Mouse (Mus musculus): ENCODE data around the gene Rbfox2.
A peak's percentile ranks its signal among the peaks of the same experiment; 100 is the strongest.

The Rbfox2 gene

DNA sequence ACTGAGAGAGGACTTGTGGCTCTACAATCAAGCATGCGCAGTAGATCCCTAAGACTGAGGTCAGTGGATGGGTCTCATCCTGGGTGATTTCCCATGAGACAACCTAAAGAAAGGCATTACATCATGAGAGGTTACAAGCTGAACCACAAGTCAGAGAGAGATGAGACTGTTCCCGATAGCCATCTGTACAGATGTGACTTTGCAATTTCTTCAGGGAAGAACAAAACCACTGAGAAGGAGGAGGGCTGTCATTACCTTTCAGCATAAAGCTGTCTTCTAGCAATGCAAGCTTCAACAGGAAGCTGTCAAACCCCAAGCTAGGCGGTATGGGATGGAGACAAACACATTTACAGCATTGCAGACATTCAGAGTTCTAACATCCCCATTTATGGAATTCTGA, 157.3 kb downstream of the Rbfox2 start:
- DNase-seq (ENCODE audit: low read depth, low spot score): no peak

DNA sequence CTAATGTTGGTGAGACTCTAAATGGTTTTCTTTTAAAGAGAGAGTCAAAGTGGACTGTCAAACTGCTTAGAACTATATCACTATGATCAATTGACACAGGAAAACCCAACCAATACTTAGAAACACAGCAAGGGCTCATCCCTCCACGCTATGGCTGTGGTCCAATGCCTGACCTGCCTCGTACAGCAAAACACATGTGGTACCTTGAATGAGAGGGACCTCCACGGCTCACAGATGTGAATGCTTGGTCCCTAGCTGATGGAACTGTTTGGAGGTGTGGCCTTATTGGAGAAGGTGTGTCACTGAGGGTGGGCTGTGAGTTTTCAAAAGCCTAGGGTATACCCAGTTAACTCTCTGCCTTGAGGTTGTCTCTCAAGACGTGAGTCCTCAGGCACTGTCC, 159.9 kb downstream of the Rbfox2 start:
- DNase-seq (ENCODE audit: low read depth, low spot score): no peak

DNA sequence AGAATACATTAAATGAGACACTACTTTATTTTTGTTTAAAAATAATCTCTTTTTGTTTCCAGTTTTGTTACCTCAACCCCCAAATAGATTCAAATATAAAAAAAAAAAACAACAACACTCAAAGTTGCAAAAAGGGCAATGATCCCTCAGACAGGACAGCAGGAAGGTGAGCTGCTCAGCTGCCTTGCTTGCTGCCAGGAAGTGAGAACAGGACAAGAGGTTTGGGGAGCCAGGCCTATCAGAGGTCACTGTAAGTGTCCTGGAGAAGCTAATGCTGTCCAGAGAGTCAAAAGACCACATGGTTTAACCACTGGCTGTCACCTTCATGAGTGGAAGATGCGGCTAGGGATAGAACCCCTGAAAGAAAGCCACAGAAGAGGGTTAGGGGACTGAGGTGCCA, 161.8 kb downstream of the Rbfox2 start:
- no peak for DNase-seq (ENCODE audit: low read depth, low spot score)

GRCm38 (mm10) chr15:77142787-77143186, 164.0 kb downstream of the Rbfox2 start:
- DNase-seq (ENCODE audit: low read depth, low spot score): no peak

GRCm38 (mm10) chr15:77142352-77142751, 164.5 kb downstream of the Rbfox2 start:
- no peak for DNase-seq (ENCODE audit: low read depth, low spot score)

DNA sequence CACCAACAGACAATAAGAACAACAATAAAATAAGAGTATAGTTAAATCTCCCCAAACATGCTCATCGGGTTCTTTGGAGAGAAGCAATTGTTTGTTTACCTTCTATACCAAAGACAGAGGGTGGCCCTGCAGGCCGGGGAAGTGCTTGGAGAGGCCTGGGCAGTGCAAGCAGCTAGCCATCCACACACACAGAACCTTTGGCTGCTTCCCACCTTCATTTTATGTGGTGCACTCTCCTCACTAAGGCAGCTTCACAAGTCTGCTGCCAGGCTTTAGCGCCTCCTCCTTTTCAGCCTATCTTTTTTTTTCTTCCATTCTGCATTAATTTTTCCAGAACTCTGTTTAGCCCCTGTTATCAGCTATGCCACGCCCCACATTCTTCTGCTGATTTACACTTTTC, 165.1 kb downstream of the Rbfox2 start:
- no peak for DNase-seq (ENCODE audit: low read depth, low spot score)

GRCm38 (mm10) chr15:77138282-77138681, 168.5 kb downstream of the Rbfox2 start:
- no peak for DNase-seq (ENCODE audit: low read depth, low spot score)

- DNase-seq (ENCODE audit: low read depth, low spot score): no peak
Observed at GRCm38 (mm10) chr15:77134483-77134882, 172.3 kb downstream of the Rbfox2 start.

- no peak for DNase-seq (ENCODE audit: low read depth, low spot score)
Observed at GRCm38 (mm10) chr15:77129154-77129553, 177.7 kb downstream of the Rbfox2 start.

DNA sequence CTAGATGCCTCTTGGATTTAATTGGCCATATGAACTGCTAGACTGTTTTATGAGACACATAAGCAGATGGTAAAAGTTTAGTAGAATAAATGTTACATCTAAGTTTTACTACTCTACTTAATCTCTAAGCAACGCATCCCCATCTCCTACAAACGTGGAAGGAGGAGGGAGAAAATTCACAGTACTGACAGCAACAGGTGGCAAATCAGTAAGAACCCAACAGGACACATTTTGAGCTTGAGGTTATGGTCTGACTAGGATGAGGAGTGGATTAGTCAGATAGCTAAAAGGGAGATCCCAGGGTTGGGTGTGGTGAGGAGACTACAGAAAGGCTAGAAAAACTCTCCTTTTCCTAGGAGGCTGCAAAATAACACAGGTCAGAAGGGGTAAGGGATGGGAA, 179.1 kb downstream of the Rbfox2 start:
- no peak for DNase-seq (ENCODE audit: low read depth, low spot score)

- DNase-seq (ENCODE audit: low read depth, low spot score): no peak
Observed at GRCm38 (mm10) chr15:77126674-77127073, 180.1 kb downstream of the Rbfox2 start.

DNA sequence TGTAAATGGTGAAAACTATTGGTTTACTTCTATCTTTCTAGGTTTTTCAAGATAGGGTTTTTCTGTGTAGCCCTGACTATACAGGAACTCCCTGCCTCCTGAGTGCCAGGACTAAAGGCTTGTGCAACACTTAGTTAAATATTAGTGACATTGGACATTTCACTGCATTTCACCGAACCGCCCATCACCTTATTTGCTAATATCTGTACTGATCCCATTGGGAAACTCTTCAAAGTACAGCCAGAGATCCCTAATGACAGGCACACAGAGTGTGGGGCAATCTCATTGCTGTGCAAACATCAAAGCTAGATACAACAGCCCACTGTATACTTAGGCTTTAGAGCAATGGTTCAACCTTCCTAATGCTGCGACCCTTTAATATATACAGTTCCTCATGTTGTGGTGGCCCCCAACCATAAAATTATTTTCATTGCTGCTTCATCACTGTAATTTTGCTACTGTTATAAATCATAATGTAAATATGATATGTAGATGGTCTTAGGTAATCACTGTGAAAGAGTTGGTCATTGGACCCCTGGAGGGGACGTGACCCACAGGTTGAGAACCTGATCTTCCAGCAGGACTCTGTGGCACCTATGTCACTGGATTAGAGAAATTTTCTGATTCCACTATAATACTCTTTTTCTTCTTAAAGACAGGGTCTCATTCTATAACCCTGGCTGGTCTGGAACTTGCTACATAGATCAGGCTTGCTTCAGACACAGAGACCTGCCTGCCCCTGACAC, 182.3 kb downstream of the Rbfox2 start:
- no peak for DNase-seq (ENCODE audit: low read depth, low spot score)

- no peak for DNase-seq (ENCODE audit: low read depth, low spot score)
Observed at GRCm38 (mm10) chr15:77122824-77123223, 184.0 kb downstream of the Rbfox2 start.

DNA sequence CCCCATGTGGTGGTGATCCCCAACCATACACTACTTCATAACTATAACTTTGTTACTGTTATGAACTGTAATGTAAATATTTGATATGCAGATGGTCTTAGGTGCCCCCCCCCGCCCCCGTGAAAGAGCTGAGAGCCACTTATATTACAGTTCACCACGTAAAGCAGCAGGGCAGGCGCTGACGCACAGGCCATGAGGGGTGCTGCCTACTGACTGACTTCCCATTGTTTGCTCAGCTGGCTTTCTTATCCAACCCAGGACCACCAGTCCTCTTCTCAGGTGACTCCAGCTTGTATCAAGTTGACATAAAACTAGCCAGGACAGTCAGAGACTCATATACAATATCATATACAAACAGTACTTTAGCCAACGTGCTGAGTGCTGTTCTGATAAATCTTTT, 184.6 kb downstream of the Rbfox2 start:
- no peak for DNase-seq (ENCODE audit: low read depth, low spot score)

- no peak for DNase-seq (ENCODE audit: low read depth, low spot score)
Observed at GRCm38 (mm10) chr15:77119666-77120065, 187.1 kb downstream of the Rbfox2 start.

- no peak for DNase-seq (ENCODE audit: low read depth, low spot score)
Observed at GRCm38 (mm10) chr15:77117209-77117608, 189.6 kb downstream of the Rbfox2 start.

DNA sequence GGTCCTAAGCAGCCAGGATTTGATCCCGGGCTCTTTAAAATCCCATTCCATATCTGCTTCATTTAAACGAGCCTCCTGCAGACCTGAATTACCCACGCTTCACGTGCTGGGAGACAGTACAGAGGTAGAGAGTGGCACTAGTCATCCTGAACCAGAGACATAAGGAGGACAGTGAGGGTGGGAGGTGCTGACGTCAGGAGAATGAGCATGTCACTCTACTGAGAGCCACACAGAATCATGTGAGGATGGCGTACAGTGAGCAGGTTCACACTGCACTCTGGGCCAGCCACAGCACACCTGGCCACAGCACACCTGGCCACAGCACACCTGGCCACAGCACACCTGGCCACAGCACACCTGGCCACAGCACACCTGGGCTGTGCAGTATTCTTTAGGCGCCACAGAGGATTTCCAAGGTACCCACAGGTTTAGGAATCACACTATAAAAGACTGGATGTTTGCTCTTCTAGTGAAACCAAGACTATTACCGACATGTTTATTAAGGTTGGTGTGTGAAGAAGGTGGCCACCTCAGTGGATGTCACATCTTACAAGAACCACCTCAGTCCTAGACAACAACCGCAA, 190.6 kb downstream of the Rbfox2 start:
- no peak for DNase-seq (ENCODE audit: low read depth, low spot score)

DNA sequence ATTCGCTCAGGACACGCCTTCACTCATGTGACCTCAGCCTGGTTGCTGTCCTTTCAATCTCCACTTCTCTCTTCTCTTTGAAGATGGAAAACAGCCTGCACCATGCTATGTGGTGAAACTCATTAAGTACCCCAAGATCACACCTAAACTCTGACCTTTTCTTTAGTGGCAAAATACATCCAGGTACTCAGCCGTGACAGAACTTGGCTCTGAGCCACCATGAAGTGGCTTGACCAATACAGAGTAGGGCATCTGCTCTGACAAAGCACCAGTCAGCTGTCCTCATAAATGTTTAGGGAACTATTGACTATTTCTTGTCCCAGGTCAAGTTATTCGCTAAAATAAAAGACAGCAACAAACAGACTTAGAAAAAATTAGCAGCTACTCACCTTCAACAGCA, 191.3 kb downstream of the Rbfox2 start:
- DNase-seq (ENCODE audit: low read depth, low spot score): no peak

GRCm38 (mm10) chr15:77113591-77113990, 193.2 kb downstream of the Rbfox2 start:
- peak; percentile 11 for DNase-seq (ENCODE audit: low read depth, low spot score)

DNA sequence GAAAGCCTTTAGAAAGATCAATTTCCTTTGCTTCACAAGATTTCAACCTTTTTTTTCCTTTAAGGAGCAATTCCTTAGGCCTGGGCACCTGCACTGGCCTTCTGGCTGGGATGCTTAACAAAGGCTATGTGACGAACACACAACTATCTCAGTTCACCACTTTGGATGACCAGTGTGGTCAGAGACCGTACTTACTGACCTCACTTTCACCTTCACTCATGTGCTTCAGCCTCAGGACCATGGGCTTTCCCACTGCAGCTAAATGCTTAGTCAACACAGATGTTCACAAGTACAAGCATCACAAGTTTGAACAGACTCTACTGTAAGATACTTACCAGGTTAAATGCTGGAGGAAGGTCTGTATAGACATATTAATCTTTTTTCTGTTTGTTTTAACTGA, 194.4 kb downstream of the Rbfox2 start:
- no peak for DNase-seq (ENCODE audit: low read depth, low spot score)

DNA sequence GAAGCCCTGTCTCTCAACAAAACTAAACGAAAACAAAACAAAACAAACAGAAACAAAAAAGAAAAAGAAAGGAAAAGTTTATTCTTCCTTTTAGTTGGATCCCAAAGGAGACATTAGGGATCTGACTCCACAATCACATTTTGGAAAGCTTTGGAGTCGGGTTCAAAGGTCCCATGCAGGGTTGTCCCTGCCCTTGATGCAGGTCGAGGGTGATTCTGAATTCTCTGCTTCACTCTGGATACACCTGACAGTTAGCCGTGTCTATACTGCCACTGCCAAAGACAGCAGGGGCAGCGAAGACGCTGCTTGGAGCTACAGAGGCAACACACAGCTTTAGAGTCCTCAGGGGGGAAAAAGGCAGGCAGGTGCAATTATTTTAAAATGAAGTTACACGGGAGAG, 194.9 kb downstream of the Rbfox2 start:
- DNase-seq (ENCODE audit: low read depth, low spot score): no peak

- no peak for DNase-seq (ENCODE audit: low read depth, low spot score)
Observed at GRCm38 (mm10) chr15:77110452-77110851, 196.4 kb downstream of the Rbfox2 start.

- DNase-seq (ENCODE audit: low read depth, low spot score): no peak
Observed at GRCm38 (mm10) chr15:77107169-77107908, 199.5 kb downstream of the Rbfox2 start.

Measured in forelimb bud, embryonic 11.5 days (tissue).